Mouse (Mus musculus): ENCODE measurements at regions not wholly inside any gene's neighbourhood (a gene's known extent, or its start where the extent isn't known, plus 50 kb on each side); places are given as distances from the start of the nearest gene placed in this dataset.

DNA sequence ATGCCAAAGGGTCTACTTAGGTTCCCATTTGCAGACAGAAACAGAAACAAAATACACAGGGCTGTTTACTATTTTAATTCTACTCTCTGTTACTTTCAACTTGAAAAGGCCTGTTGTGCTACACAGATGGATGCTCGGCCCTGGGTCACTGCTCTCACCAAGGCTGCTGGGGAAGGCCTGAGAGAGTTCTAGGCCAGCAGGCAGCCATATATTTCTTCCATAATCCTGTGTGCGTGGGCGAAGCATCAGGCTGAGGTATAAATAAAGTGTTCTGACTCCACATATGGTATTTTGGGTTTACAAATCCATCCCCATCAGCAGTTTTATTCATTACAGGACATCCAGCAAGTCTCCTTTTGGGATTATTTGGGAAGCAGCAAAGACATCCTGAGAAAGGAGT lies 162.5 kb upstream of the Inhba start:
- ATAC-seq (ENCODE audit: insufficient read depth, low read depth) (no peak), DNase-seq (ENCODE audit: low spot score) (no peak)
- 72% methylated on average over 3 of the region's 3 CpGs for WGBS
- no peak for TF ChIP-seq CTCF (IDR thresholded peaks at IDR 0.05; ENCODE audit: low read depth)
- no peak for TF ChIP-seq EP300 (IDR thresholded peaks at IDR 0.05; ENCODE audit: low read depth)
- Histone ChIP-seq H3K4me3 (ENCODE audit: low read depth, low read length) (no peak overlapping the region), H3K9me3 (replicated peaks; ENCODE audit: control insufficient read depth, low read length) (no peaks in the 10 kb centered on the region), H3K9ac (replicated peaks; ENCODE audit: low read depth, low read length) (no peak overlapping the region), H3K27ac (ENCODE audit: low read depth) (no peak overlapping the region), H3K4me2 (ENCODE audit: low read depth, low read length) (no peak overlapping the region), H3K27me3 (ENCODE audit: control insufficient read depth, insufficient read depth, low read length) (no peaks in the 10 kb centered on the region), H3K4me1 (ENCODE audit: control insufficient read depth, insufficient read depth) (no peaks in the 10 kb centered on the region), H3K36me3 (replicated peaks; ENCODE audit: control insufficient read depth, insufficient read depth, low read length) (no peaks in the 10 kb centered on the region)

DNA sequence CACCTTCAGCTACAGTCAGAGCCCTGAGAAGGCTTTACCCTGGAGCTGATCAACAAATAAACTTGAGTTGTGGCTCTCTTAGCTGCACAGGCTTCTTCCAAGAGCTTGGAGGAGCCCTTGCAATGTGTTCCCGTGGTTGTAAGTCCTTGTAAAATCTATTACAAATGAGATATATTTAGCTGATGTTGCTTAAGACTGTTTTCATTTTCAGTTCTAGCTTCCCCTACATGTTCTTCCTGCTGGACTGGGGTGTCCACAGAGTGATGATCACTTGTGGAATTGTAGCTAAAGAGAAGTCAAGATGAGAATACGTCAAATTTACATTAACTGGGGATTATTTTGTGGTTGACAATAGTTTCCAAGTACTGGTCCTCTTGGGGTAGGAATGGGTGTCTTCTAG lies 161.3 kb upstream of the Inhba start:
- Histone ChIP-seq H3K4me2 (ENCODE audit: low read depth, low read length) (no peak overlapping the region), H3K27me3 (ENCODE audit: control insufficient read depth, insufficient read depth, low read length) (no peaks in the 10 kb centered on the region), H3K27ac (ENCODE audit: low read depth) (no peak overlapping the region), H3K4me3 (ENCODE audit: low read depth, low read length) (no peak overlapping the region), H3K9me3 (replicated peaks; ENCODE audit: control insufficient read depth, low read length) (no peaks in the 10 kb centered on the region), H3K36me3 (replicated peaks; ENCODE audit: control insufficient read depth, insufficient read depth, low read length) (no peaks in the 10 kb centered on the region), H3K4me1 (ENCODE audit: control insufficient read depth, insufficient read depth) (no peaks in the 10 kb centered on the region), H3K9ac (replicated peaks; ENCODE audit: low read depth, low read length) (no peak overlapping the region)
- no peak for DNase-seq (ENCODE audit: low spot score)
- TF ChIP-seq EP300 (IDR thresholded peaks at IDR 0.05; ENCODE audit: low read depth): no peak
- TF ChIP-seq CTCF (IDR thresholded peaks at IDR 0.05; ENCODE audit: low read depth): no peak
- 55% methylated on average over 2 of the region's 2 CpGs for WGBS
- ATAC-seq (ENCODE audit: insufficient read depth, low read depth): no peak

DNA sequence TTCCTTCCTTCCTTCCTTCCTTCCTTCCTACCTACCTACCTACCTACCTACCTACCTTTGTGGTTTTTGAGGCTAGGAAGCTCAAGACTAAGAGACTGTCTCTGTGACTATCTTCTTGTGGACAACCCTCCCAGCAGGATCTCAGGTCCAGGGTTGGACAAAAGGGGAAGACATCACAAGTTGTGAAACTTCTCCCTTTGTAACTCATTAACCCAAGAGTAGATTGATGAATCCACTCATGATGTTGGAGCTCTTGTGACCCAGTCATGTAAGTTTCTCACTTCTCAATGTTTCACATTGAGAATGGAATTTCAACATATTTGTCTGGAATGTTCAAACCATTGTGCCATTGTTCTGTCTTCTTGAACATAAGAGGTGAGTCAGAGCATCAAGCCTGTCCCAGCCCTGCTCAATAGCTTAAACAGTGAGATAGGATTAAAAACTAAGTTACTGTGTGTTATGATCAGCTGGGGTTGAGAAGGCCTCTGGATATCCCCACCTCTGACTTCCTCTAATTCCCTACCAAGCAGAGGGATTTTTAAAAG lies 158.6 kb upstream of the Inhba start:
- Histone ChIP-seq H3K9ac (replicated peaks; ENCODE audit: low read depth, low read length) (no peak overlapping the region), H3K9me3 (replicated peaks; ENCODE audit: control insufficient read depth, low read length) (no peaks in the 10 kb centered on the region), H3K4me1 (ENCODE audit: control insufficient read depth, insufficient read depth) (no peaks in the 10 kb centered on the region), H3K36me3 (replicated peaks; ENCODE audit: control insufficient read depth, insufficient read depth, low read length) (no peaks in the 10 kb centered on the region), H3K27ac (ENCODE audit: low read depth) (no peak overlapping the region), H3K27me3 (ENCODE audit: control insufficient read depth, insufficient read depth, low read length) (no peaks in the 10 kb centered on the region), H3K4me2 (ENCODE audit: low read depth, low read length) (no peak overlapping the region), H3K4me3 (ENCODE audit: low read depth, low read length) (no peak overlapping the region)
- ATAC-seq (ENCODE audit: insufficient read depth, low read depth) (no peak), DNase-seq (ENCODE audit: low spot score) (no peak)
- TF ChIP-seq EP300 (IDR thresholded peaks at IDR 0.05; ENCODE audit: low read depth) (no peak), CTCF (IDR thresholded peaks at IDR 0.05; ENCODE audit: low read depth) (no peak)

DNA sequence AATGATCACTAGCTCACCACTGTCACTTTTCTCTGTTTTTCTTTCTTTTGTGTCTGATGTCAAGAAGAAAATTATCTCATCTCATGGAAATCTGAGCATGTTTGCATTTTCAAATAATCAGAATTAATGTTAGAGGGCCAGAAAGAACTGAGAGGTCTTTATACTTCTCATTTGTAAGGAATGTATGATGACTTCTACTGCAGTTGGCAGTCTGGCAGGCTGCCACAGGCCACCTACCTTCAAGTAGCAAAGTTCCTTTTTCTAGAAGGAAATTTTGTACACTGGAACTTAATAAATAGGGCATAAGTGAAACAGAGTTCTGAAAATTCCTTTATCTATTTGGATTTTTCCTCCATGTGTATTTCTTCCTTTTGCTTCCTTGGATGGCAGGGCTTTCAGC lies 148.7 kb upstream of the Inhba start:
- Histone ChIP-seq H3K4me2 (ENCODE audit: low read depth, low read length) (no peak overlapping the region), H3K36me3 (replicated peaks; ENCODE audit: control insufficient read depth, insufficient read depth, low read length) (no peaks in the 10 kb centered on the region), H3K4me3 (ENCODE audit: low read depth, low read length) (no peak overlapping the region), H3K27me3 (ENCODE audit: control insufficient read depth, insufficient read depth, low read length) (no peaks in the 10 kb centered on the region), H3K9me3 (replicated peaks; ENCODE audit: control insufficient read depth, low read length) (no peaks in the 10 kb centered on the region), H3K4me1 (ENCODE audit: control insufficient read depth, insufficient read depth) (no peaks in the 10 kb centered on the region), H3K27ac (ENCODE audit: low read depth) (no peak overlapping the region), H3K9ac (replicated peaks; ENCODE audit: low read depth, low read length) (no peak overlapping the region)
- no peak for ATAC-seq (ENCODE audit: insufficient read depth, low read depth)
- no peak for DNase-seq (ENCODE audit: low spot score)
- TF ChIP-seq CTCF (IDR thresholded peaks at IDR 0.05; ENCODE audit: low read depth) (no peak), EP300 (IDR thresholded peaks at IDR 0.05; ENCODE audit: low read depth) (no peak)

DNA sequence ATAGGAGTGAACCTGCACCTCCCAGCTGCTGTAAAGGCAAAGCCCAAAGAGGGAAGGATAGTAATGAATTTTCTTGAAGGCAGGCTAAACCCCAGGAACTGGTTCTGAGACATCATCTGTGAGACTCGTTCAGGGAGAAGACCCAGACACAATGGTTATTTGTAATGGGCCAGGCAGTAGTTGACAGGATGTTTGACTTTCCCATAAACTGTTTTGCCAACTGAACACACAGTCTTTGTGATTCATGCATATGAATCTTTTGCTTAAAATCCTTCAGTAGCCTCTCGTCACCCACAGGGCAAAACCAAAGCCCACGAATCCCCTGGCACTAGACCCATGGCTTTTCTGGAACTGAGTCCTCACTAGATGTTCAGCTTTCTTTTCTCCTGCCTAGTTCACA lies 148.3 kb upstream of the Inhba start:
- ATAC-seq (ENCODE audit: insufficient read depth, low read depth): no peak
- no peaks in the 10 kb centered on the region for H3K4me1 ChIP-seq (ENCODE audit: control insufficient read depth, insufficient read depth)
- WGBS: 57% methylated on average over 3 of the region's 3 CpGs
- no peaks in the 10 kb centered on the region for H3K27me3 ChIP-seq (ENCODE audit: control insufficient read depth, insufficient read depth, low read length)
- no peaks in the 10 kb centered on the region for H3K9me3 ChIP-seq (replicated peaks; ENCODE audit: control insufficient read depth, low read length)
- H3K36me3 ChIP-seq (replicated peaks; ENCODE audit: control insufficient read depth, insufficient read depth, low read length): no peaks in the 10 kb centered on the region
- TF ChIP-seq CTCF (IDR thresholded peaks at IDR 0.05; ENCODE audit: low read depth) (no peak), EP300 (IDR thresholded peaks at IDR 0.05; ENCODE audit: low read depth) (no peak)
- no peak for DNase-seq (ENCODE audit: low spot score)
- no peak overlapping the region for H3K9ac ChIP-seq (replicated peaks; ENCODE audit: low read depth, low read length)
- no peak overlapping the region for H3K4me3 ChIP-seq (ENCODE audit: low read depth, low read length)
- H3K4me2 ChIP-seq (ENCODE audit: low read depth, low read length): no peak overlapping the region
- no peak overlapping the region for H3K27ac ChIP-seq (ENCODE audit: low read depth)

DNA sequence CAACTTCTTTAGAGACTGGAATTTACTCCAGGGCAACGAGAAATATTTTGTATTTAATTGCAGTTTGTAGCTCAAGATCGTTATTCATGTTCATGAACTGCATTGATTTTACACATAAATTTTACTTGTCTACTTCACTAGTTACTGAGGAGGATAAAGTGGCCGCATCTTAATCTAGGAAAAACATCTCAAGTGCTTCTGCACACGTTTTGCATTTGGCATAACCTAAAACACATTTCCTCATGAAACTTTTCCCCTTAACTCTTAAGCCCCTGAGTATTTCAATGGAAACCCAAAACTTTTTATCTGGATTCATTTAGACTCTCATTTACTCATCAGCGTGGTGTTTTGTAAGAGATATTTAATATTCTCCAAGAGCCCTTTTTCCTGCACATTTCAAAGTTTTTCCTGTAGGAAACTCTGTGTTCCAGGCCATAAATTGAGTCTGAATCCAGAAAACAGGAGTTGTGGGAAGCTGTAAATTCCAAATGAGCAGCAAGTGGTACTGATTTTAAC lies 144.5 kb upstream of the Inhba start:
- TF ChIP-seq EP300 (IDR thresholded peaks at IDR 0.05; ENCODE audit: low read depth) (no peak), CTCF (IDR thresholded peaks at IDR 0.05; ENCODE audit: low read depth) (no peak)
- WGBS: 62% methylated on average over 5 of the region's 5 CpGs

More for the DNA sequence above, 144.5 kb upstream of the Inhba start:
- H3K4me1 ChIP-seq (ENCODE audit: control insufficient read depth, insufficient read depth): no peaks in the 10 kb centered on the region
- ATAC-seq (ENCODE audit: insufficient read depth, low read depth) (no peak), DNase-seq (ENCODE audit: low spot score) (no peak)
- H3K27me3 ChIP-seq (ENCODE audit: control insufficient read depth, insufficient read depth, low read length): no peaks in the 10 kb centered on the region
- no peak overlapping the region for H3K4me3 ChIP-seq (ENCODE audit: low read depth, low read length)
- no peak overlapping the region for H3K27ac ChIP-seq (ENCODE audit: low read depth)
- H3K9me3 ChIP-seq (replicated peaks; ENCODE audit: control insufficient read depth, low read length): no peaks in the 10 kb centered on the region
- H3K9ac ChIP-seq (replicated peaks; ENCODE audit: low read depth, low read length): no peak overlapping the region
- no peaks in the 10 kb centered on the region for H3K36me3 ChIP-seq (replicated peaks; ENCODE audit: control insufficient read depth, insufficient read depth, low read length)
- H3K4me2 ChIP-seq (ENCODE audit: low read depth, low read length): no peak overlapping the region

Measured in heart, postnatal 0 days (tissue).